Mouse (Mus musculus) hindlimb bud, embryonic 11.5 days (tissue): ENCODE data around the gene Nr4a2.

Experiments
- DNase-seq: peaks from one replicate; pipeline ENCODE4 v3.0.0-alpha.2; 2012; ENCODE audit warnings: low read depth, low spot score; ENCODE audit errors: extremely low spot score

The Nr4a2 gene

DNA sequence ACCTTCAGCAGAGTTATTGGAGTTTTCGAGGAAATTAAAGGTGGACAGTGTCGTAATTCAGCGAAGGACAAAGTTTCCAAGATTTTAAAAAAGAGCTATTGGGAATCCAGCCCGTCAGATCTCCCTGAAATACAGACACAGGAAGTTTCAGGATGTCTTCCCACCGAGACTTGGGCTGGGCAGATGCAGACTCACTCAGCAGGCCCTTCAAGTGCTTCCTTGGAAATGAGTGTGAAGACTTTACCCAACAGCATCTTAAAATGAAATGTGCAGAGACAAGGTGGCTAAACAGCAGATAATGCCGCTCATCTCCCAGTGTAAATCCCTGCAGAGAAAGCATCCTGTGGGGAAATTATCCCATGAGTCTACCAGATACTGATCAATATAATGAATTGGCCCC, 10.9 kb downstream of the Nr4a2 start:
- DNase-seq = no peak

DNA sequence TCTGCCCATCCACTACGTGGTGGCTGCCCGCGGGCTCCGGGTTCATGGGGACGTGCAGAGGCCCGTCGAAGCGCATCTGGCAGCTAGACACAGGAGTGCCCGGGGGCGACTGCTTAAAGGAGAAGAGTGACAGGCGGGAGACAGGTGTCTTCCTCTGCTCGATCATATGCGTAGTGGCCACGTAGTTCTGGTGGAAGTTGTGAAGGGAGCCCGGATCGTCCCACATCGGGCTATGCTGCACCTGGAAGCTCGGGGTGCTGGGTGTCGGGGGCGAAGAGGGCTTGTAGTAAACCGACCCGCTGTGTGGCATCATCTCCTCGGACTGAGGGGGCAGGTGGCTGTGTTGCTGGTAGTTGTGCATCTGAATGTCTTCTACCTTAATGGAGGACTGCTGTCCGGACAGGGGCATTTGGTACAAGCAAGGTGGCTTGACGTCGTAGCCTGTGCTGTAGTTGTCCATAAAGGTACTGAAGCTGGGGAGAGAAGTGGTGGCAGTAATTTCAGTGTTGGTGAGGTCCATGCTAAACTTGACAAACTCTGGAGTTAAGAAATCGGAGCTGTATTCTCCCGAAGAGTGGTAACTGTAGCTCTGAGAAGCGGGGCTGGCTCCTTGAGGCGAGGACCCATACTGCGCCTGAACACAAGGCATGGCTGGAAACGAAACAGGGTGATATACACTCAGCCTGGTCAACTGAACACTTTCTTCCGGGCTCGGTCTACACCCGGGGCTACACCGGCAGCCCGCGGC, 11.8 kb downstream of the Nr4a2 start:
- no peak for DNase-seq

DNA sequence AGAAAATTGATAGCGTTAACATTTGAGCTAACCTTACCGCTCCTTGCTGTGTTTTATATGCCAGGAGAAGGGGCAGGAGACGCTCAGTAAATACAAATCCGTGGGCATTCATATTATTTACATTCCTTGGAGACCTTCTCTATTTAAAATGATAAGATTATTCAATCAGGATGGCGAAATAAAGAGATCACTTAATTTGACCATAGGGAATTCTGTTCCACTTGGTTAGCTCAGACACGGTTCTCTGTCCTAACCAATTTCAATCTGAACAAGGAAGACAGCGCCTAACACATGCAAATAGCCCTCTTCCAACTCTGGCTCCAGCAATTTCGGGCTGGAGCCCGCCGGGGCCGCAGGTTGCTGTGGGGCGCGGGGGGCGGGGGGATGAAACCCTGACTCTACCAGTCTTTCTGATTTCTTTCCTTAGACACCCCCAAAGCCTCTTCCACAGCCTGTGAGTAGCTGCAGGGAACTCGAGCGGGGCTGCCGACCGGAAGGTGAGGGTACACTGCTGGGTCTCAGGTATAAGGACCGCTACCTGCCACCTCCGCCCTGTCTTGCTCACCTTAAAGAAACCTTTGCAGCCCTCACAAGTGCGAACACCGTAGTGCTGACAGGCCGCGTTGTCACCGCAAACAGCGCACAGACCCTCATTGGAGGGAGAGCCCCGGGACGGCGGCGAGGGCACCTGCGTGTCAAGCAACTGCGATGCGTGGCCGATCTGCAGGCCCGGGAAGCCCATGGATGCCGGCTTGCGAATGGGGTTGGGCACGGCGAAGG, 12.6 kb downstream of the Nr4a2 start:
- no peak for DNase-seq

DNA sequence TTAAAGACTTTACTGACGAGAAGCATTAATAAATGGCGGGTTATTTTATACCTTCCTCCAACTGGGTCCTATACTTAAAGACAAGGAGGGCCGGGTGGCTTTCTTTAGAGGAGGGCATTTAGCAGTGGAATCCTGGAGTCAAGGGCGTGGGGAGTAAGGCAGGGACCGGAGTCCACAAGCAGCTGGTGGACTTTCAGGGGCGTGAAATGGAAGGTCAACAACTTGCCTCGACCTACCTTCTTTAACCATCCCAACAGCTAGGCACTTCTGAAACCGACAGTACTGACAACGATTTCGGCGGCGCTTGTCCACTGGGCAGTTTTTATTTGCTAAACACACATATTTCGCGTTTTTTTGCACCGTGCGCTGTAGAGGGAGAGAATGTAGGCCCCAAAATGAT, 13.4 kb downstream of the Nr4a2 start:
- DNase-seq = no peak

DNA sequence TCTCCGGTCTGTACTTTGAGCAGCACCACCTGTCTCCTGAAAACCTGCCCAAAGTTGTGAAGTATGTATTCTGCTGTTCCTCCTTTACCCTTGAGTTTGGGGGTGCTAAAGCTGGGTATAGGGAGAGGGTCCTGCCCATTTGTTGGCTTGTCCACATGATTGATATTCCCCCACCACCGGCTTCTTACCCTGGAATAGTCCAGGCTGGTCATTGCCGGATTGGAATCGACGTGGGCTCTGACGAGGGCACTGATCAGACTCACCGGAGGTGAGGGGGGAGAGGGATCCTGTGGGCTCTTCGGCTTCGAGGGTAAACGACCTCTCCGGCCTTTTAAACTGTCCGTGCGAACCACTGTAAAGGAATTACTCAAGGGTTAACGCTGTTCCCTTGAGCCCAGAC, 13.9 kb downstream of the Nr4a2 start:
- DNase-seq = no peak

DNA sequence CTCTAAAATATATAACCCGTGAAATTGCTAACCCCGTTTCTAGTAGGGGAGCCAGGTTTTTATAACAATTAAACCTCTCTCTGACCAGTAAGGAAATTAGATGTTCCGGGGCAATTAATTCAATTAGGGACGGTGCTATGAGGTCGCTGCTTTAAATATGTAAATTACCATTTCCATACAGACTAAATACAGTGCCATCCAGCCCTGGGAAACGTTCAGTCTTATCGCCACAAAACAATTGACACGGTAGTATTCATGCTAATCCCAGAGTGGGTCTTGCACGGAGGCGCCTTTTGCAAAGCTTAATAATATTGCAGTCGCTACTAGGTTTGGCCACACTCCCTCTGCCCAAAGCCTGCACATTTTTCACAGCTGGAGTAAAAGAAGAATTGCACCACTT, 14.5 kb downstream of the Nr4a2 start:
- DNase-seq = no peak

DNA sequence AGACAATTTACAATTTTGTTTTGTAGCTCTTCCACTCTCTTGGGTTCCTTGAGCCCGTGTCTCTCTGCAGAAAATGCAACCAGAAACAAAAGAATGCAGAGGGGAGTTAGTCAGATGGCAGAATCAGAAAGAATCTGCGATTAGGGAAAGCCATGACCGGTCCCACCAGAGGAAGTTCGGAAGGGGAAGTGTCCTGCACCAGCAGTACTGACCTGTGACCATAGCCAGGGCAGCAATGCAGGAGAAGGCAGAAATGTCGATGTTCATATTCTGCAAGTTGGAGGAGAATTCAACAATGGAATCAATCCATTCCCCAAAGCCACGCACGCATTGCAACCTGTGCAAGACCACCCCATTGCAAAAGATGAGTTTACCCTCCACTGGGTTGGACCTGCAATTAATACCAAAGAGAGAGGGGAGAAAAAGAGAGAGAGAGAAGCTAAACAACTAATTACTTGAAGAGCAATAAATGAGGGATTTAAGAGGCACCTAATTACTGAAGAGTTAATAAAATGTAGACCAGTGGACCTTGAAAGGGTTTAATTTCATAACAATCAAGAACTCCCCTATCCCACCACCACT, 15.4 kb downstream of the Nr4a2 start:
- DNase-seq = no peak

DNA sequence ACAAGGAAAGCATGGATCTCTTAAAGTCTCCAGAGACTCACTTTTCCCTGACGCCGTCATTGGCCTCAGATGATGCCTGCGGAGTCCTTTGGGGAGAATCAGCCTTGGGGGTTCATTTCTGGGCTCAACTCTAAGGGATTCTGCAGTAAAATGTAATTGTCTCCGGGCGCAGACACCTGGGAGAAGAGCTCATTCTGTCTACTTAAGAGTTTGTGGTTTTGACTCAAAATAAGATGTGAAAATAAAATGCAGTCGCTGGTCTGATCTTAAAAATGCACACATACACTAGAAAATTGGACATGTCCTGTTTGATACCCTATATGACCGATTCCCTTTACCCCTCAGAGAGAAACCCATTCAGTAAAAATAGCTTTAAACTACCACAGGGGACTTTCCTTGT, 18.4 kb downstream of the Nr4a2 start:
- DNase-seq = no peak

DNA sequence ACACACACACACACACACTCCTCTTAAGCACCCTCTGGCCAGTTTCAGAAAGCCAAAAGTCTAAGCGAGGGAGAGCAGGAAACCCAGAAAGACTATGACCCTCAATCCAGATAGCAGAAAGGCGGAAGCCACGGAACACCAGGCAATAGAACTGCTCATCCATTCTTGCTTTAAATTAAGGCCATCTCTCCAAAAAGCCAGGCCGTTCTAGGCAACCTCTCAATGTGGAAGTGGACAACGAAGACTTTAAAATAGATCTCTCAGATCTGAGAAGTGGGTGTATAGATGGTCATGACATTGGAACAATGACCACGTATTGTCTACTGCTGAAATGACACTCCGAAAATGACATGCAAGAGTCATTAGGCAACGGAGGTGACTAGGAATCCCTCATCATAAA, 19.1 kb downstream of the Nr4a2 start:
- DNase-seq = no peak

DNA sequence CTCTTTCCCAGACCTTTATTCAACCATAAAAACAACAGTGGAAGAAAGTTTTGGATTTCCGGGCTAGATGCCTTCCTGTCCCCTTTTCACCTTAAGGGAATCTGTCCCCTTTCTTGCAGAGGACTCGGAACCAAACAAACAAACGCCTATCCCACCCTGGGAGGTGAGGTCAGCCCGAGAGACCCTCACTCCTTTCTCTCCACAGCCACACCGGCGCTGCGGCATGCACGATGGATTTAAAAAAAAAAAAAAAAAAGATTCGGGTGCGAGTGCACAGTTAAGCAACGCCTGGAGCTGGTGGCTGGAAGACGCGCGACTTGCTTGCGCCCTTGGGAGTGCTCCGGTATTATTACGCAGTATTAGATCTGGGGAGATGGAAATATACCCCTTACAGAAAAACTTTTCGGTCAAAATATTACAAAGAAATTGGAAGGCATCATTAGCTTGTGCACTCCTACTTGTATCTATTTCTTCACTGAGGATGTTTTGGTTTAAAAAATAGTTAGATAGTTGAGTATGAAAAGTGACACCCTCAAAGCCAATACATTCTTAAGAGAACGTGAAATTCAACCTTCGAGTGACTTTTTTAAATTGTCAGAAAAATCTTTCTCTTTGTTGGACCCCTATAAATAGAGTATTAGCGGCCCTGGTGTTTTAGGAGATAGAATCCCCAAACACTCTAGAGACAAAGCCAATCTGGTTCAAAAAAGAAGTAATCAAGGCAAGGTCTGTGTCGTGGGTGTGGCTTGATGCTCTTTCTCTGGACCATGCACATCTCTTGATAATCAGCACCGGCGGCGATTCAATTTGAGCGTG, 19.8 kb downstream of the Nr4a2 start:
- no peak for DNase-seq

DNA sequence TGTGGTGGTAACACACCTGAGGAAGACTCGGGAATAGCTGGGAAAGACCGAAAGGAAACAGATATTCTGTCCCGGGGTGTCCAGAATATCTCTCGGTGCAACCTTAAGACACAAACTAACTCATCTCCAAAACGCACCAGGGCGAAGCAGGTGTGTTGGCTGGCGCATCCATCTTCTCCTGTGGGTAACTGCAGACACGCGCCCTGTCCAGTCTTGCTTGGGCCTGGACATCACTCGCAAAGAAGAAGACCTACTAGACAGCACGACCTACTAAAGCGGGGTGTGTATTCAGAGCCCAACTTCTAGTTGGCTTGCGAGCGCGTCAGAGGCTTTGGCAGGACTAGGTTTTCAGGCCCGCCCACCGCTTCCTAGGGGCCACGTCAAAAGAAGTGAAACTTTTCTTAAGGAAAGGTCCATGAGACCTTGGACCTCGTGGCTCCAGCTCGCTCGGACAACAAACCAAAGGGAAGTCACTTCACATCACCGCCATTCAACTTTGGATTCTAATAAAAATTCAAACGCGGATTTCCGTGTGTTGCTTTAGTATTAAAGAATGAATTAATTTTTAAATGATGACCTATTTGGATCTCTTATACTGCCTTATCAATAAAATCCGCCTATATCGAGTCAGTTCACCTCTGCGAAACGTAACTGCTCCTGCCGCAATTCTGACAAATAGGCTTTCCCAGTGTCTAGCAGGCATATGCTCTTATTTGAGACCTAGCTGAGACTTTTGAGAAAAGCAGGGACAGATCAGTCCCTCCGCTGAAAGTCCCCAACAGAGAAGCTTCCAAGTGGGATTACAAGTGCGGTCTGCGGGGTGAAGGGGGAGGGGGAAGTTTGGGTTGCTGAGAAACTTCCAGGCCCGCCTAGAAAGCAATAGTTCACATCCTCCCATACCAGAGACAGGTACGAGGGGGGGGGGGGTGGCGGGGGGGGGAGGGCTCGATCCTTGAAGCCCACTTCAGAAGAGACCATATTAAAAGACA, 20.7 kb downstream of the Nr4a2 start:
- DNase-seq = no peak

DNA sequence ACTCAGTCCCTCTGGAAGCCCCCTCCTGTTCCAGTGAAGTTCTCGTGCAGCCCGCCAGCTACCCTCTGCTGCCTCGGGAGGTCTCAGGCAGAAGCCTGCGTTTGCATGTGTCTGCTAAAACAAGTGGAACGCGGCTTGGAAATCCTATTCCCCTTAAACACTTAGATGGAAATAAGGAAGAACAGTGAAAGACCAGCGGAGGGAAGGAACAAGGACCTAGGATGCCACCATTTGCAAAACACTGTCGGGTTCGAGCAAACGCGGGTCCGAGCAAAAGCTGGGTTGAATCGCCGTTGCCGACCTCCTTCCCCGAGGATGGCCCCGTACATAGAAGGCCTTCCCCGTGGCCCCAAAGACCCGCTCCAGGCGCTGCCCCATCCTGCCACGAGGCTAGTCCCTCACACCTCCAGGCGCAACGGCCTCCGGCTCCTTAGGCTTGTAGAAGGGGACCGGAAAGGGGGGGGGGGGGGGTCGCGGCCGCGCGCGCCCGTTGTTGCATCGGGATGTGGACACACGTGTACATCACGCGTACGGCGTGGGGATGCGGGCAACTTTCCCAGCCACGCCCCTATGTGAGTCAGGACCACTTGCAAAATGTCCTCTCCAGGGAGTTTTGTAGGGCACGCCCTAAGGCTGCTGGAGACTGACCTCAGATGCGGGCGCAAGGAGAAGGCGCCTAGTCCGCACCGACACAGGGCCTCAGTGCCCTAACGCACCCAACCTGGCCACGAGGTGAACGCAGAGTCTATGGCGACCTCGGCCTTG, 21.5 kb downstream of the Nr4a2 start:
- no peak for DNase-seq

DNA sequence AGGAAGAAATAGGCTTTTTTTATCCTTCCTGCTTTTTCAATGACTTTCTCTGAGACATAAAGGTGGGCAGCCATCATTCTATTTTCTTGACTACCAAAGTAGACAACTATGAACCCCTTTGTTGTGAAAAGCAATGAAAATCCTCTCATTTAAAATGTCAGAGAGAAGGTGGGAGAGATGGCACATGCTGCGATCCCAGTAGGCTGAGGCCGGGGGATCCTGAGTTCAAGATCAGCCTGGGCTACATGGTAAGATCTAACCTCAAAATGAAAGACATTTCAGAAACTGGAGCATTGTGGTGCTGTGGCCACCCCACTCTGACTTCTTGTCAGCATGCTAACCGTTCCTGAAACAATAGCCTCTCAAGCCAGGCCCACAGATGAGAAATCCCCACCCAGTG, 23.6 kb downstream of the Nr4a2 start:
- DNase-seq = no peak

DNA sequence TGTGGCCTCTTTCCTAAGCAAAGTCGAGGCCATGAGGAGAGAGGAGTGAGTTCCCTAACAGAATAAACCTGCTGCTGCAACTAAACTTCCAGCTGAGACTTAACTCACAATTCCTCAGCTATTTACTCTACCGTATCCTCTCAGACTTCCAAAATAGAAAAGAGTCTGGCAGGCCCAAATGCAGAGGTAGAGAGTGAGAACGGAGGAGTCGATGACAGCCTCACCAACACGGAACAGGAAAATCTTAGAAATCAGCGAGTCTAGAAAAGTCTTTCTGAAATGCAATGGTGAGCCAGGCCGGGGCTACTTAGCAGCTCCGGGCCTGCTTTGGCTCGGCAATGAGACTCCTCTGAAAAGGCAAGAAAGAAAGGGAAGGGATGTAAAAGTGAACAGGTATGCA, 51.4 kb downstream of the Nr4a2 start:
- no peak for DNase-seq

DNA sequence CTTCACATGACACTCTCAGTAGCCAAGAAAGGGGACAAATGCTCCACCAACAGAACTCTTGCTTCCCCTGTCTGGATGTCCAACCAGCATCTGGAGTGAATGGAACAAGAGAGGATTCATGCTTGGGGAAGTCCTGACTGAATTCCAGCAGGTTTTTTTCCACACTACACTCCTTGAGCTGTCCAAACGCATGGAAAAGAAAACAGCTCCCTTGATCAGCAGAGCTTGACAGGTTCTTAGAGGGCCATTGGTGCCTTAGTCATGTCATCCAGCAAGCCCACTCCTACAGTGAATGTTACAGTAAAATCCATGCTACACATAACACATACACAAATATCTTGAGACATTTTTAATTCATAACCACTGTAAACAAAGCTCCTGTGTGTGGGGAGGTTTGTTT, 60.3 kb downstream of the Nr4a2 start:
- DNase-seq = no peak
